Mouse (Mus musculus): ENCODE data around the gene Disp1.

Disp1 gene

DNA sequence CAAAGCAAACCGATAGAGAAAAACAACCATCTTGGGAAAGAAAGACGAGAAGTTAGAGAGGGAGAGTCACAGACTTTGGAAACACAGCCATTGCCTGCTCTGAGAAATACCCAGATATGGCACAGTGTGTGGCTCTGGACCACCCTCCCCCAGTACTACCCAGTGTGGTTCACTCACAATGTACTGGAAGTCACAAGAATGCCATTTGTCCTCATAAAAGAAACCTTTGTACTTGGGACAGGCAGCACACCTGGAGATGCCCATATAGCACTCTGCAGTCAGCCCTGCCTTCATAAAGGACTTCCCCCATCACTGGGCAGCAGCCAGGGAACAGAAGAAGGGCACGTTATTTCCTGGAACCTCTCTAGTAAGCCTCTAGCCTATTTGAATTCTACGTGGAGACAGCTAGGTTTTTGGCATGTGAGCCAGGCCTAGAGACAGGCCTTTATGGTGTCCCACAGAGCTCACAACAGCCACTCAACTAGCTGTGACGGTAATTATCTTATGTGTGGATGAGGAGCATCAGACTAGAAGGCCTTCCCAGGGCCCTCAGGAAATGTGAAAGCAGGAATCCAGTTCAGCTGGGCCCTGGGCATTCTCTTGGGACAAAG is 173.3 kb downstream of the Disp1 start:
- no peak for ATAC-seq (ENCODE audit: insufficient number of reproducible peaks, low FRiP score, low TSS enrichment)

DNA sequence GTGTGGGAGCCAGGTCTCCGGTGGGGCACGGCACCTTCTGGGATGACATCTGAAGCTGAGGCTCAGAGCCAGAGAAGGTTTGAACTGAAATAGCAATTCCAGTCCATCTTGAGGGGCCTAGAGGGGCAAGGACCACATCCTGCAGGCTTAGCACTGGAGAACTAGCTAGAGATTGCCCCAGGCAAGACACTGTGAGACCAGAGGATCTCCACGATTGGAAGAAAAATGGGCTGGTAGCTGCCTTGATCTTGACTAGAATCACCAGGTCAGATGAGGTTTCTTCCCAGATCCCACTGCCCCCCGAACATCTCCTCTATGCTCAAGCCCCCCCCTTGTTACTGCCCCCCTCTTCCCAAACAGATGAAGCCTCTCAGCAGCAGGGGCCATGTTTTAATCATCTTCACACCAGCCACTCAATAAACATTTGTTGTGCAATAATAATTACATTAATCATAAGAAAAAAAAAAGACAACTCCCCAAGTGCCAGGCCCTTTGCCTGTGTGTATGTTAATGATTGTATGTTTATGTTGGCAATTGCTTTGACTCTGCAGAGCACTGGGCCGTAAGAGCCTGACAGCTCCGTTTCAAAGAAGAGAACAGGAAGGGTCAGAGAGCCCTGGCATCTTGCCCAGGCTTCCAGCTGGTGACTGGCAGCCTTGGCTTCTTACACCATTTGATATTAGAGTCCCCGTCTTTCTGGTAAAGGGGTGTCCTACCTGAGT is 174.0 kb downstream of the Disp1 start:
- no peak for ATAC-seq (ENCODE audit: insufficient number of reproducible peaks, low FRiP score, low TSS enrichment)

DNA sequence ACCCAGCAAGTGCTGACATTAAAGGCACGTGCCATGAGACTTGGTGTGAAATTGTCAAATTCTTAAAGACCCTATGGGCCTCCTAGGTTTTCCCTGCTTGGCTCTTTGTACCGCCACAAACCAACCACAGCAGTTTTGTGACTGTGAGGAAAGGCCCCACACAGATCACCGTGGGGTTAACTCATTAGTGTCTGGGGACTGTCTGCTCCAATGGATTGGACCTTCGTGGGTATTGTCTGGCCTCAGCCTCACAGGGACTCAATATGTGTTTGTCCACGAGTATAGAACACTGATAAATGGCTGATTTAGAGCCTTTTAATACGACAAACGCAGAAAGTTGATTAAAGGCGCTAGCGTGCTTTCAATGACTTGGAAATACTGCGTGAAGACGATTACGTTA is 175.2 kb downstream of the Disp1 start:
- no peak for ATAC-seq (ENCODE audit: insufficient number of reproducible peaks, low FRiP score, low TSS enrichment)

DNA sequence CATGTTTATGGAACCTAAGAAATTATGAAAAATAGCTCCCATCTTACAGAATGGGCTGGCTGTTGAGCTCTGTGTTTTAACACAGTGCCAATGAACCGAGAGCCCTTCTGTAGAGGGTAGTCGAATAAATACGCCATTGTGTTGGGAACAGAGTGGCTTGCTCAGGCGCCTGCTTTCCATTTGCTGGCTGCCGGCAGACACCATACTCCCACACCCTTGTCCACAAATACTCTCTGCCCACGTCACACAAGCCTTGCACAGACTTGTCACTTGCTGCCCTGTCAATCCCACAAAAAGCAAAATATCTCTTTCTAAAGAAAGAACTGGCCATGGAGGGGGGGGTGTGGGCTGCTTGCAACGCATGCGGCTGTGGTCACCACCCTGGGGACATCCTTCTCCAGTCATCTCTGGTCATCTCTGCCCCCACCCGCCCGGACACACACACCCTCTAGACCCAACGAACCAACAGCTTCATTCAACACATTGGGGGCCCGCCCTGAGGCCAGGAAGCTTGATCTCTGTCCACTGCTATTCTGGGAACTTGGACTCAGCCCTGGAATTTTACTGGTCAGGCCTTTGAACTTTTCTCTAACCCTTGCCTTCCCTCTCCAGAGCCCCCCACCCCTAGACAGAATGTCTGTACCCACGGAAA is 178.0 kb downstream of the Disp1 start:
- no peak for ATAC-seq (ENCODE audit: insufficient number of reproducible peaks, low FRiP score, low TSS enrichment)

DNA sequence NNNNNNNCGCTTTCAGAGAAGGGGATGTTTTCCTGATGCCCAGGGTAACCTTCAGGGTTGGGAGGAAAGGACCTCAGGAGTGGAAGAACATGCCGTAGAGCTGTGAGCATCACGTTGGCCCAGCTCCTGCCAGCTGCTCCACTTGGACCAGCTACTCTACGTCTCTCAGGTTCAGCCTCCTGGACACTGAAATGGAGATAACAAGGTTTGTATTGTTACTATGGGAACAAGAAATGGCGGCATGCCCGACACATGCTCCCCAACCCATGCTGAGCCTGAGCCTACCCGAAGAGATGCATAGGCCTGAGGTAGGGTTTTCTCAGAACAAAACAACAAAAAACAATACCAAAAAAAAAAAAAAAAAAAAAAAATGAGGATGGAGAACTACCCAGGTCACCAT is 179.6 kb downstream of the Disp1 start:
- no peak for ATAC-seq (ENCODE audit: insufficient number of reproducible peaks, low FRiP score, low TSS enrichment)

DNA sequence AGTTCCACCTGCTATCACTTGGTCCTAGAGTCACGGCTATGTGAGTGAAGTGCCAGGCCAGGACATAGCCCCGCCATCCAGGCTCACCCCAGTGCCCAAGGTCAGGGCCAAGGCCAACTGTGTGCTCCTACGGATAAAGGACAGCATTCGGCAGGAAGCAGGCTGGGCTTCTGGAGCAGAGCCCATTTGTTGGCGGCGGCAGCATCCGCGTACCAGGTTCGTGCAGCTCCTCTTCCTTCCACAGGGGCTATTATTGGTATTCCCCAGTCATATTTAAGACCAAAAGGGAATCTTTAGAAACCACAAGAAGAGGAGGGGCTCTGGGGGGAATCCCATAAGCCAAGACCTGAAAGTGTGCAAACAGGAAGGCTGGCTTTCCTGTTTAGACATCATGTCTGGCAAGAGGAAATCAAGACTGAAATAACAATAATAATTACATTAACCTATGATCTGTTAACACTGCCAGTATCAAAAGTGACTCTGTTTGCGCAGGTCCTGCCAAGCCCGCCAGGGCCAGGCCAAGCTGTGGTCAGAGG is 180.4 kb downstream of the Disp1 start:
- ATAC-seq (ENCODE audit: insufficient number of reproducible peaks, low FRiP score, low TSS enrichment): no peak; the same call in 1 of the 2 replicates

DNA sequence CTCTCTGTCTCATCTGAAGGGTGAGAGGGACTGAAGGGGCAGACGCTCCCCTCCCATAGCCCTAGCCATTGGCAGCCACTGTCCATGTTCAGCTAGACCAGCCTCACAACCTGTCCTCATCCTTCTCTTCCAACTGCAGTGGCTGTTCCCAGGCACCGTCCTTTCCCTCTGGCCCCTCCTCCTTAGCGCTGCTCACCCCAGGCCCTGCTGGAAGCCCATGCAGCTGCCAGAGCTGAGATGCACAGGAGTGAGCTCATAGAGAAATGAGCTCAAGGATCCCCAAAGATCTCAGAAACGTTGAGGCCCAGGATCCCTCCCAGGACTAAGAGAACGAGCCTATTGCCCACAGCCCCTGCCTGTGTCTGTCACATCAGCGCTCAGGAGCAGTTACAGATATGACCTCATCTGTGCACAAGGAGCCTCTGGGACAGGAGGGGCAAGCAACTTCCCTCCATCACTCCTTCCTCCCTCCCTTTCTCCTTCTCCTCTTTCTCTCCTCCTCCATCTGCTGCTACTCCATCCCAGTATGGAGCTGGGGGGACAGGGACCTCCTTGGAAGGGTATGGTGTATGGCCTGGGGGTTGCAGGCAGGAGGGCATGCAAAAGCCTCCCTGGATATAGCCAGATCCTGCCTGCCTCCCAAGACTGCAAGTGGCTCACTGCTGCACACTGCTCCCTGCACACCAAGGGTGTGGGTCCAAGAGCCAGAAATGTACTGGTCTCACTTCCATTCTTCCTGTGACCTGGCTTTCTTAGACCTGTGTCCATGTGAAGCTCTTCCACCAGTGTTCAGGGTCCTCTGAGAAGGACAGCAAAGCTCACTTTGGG is 181.2 kb downstream of the Disp1 start:
- ATAC-seq (ENCODE audit: insufficient number of reproducible peaks, low FRiP score, low TSS enrichment): no peak

DNA sequence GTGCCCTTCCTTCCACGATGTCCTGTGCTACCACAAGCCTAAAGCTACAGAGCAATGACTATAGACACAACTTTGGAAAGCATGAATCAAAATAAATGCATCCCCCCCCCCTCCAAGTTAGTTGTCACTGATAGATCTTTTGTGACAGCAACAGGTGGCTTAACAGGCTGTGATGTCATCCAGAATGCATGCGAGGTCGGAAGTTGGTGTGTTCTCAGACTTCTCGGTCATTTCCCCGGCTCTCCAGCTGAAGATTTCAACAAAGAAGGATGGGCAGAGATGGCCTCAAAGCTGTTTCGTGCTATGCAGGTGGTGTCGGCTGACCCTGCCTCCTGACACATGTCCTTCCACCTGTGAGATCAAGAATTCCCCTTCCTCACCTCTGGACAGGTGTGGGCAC is 181.9 kb downstream of the Disp1 start:
- ATAC-seq (ENCODE audit: insufficient number of reproducible peaks, low FRiP score, low TSS enrichment): no peak
